11 mouse cellular contexts compared by ENCODE assay signal in the genomic region with DNA sequence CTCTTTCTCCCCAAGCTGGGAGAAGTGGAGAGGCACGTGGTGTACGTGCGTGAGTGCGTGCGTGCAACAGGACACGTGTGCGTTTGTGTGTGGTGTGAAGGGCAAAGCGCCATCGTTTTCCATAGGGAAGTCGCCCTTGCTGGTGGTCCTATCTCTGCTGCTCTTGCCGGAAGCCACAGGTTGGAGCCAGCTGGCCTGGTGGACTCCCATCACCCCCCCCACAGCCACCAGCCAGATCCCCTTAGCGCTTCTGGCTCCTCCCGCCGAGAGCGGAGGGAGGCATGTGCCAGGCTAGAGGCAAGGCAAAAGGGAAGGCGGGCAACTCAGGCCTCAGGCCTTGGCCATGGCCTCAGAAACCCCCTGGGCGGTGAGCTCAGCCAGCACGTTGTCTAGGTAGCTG. TPM values are rescaled to one million over a fixed set of nuclear protein-coding genes. Genes with fewer than 3 reads are reported as not detected.
A peak's percentile ranks its signal among the peaks of the same experiment; 100 is the strongest.
DNase-seq lines count a peak whose midpoint lies in the region; ATAC-seq and TF ChIP-seq lines count a peak whose summit lies in the region.
"Had no signal": no experiment of that assay in that cellular context is flagged by ENCODE, and none has a peak within 500 bp of the region (broad histone marks: within the 10 kb centered on the region; RNA-seq: fewer than 3 reads in every experiment).

No protein-coding gene starts in this region.

- no peak for TF ChIP-seq POLR2A in ES-Bruce4 (IDR thresholded peaks at IDR 0.05; ENCODE audit: insufficient read depth, low read length)

- H3K36me3 ChIP-seq in kidney, embryonic 16.5 days (ENCODE audit: insufficient read depth, low read length): no peaks in the 10 kb centered on the region
- no peaks in the 10 kb centered on the region for H3K36me3 ChIP-seq in ES-Bruce4 (ENCODE audit: control insufficient read depth, insufficient read depth, low read length, poor library complexity, severe bottlenecking)
- no peaks in the 10 kb centered on the region for H3K36me3 ChIP-seq in forebrain, embryonic 10.5 days (replicated peaks)
- H3K36me3 ChIP-seq: heart, embryonic 13.5 days had no signal

- H3K9ac ChIP-seq in kidney, embryonic 16.5 days (replicated peaks; ENCODE audit: low read length): 0 out of 2 replicates have a peak overlapping the region, but pooled peaks have one; percentile 43
- H3K9ac ChIP-seq in ES-Bruce4 (ENCODE audit: low read depth, poor library complexity, severe bottlenecking): peak overlapping the region; percentile 12
- H3K9ac ChIP-seq: liver, embryonic 14.5 days had no signal

- WGBS in kidney, embryonic 16.5 days: 90% methylated on average over 18 of the region's 18 CpGs
- 89% methylated on average over 18 of the region's 18 CpGs for WGBS in forebrain, embryonic 10.5 days

- TF ChIP-seq EP300 in ES-Bruce4 (IDR thresholded peaks at IDR 0.05; ENCODE audit: insufficient read depth, low read depth, low read length): no peak

- no peak for TF ChIP-seq CTCF in ES-Bruce4 (IDR thresholded peaks at IDR 0.05; ENCODE audit: low read depth, low read length)

- H3K27ac ChIP-seq in kidney, embryonic 16.5 days (ENCODE audit: low read length): no peak overlapping the region; the same call in 1 of the 2 replicates
- no peak overlapping the region for H3K27ac ChIP-seq in ES-Bruce4 (ENCODE audit: insufficient read depth, low read length)
- H3K27ac ChIP-seq in forebrain, embryonic 10.5 days: peak overlapping the region; percentile 88
- H3K27ac ChIP-seq: heart, embryonic 13.5 days; liver, embryonic 14.5 days had no signal

- H3K27me3 ChIP-seq in kidney, embryonic 16.5 days (ENCODE audit: insufficient read depth, low read length): peaks cover 17% of the 10 kb centered on the region
- no peaks in the 10 kb centered on the region for H3K27me3 ChIP-seq in ES-Bruce4 (ENCODE audit: control insufficient read depth, insufficient read depth, low read length, poor library complexity, severe bottlenecking)
- peaks cover 63% of the 10 kb centered on the region for H3K27me3 ChIP-seq in forebrain, embryonic 10.5 days (ENCODE audit: poor library complexity, severe bottlenecking)

- no peak overlapping the region for H3K4me3 ChIP-seq in kidney, embryonic 16.5 days (ENCODE audit: low read length)
- peak overlapping the region; percentile 52 for H3K4me3 ChIP-seq in ES-Bruce4 (ENCODE audit: low read depth, low read length)
- peak overlapping the region; percentile 55 for H3K4me3 ChIP-seq in forebrain, embryonic 10.5 days

- peak overlapping the region; percentile 70 for H3K4me2 ChIP-seq in kidney, embryonic 16.5 days (replicated peaks; ENCODE audit: low read depth, low read length)

- H3K9me3 ChIP-seq in kidney, embryonic 16.5 days (ENCODE audit: low read length): no peaks in the 10 kb centered on the region
- no peaks in the 10 kb centered on the region for H3K9me3 ChIP-seq in ES-Bruce4 (replicated peaks; ENCODE audit: control insufficient read depth, insufficient read depth, low read length, poor library complexity, severe bottlenecking)
- no peaks in the 10 kb centered on the region for H3K9me3 ChIP-seq in forebrain, embryonic 10.5 days
- H3K9me3 ChIP-seq: heart, embryonic 13.5 days had no signal

- ATAC-seq in kidney, embryonic 16.5 days (ENCODE audit: low FRiP score, low TSS enrichment): no peak
- ATAC-seq in activated CD4-positive, CD25-positive, alpha-beta regulatory T cell, adult 4 months: no peak

- no peak for DNase-seq in kidney, postnatal 4 days
- no peak for DNase-seq in forebrain, embryonic 10.5 days (ENCODE audit: extremely low spot score, low spot score)
- DNase-seq in layer of hippocampus, postnatal 36 days: peak; percentile 47 to 48
- DNase-seq in adrenal gland, postnatal 14 days: no peak
- no peak for DNase-seq in ovary, adult 18-20 months (ENCODE audit: low spot score)

- peaks cover 25% of the 10 kb centered on the region for H3K4me1 ChIP-seq in kidney, embryonic 16.5 days (ENCODE audit: insufficient read depth, low read length)
- H3K4me1 ChIP-seq in ES-Bruce4 (ENCODE audit: control insufficient read depth, insufficient read depth, low read length): no peaks in the 10 kb centered on the region
- H3K4me1 ChIP-seq in forebrain, embryonic 10.5 days: peaks cover 41% of the 10 kb centered on the region

RNA-seq across cellular contexts. Expression of a gene that starts 30.8 kb away (rescaled TPM):
- 5.4 and 7.9 TPM in 2 replicates for polyA plus RNA-seq in kidney, embryonic 16.5 days (2015; fragmentation: Nextera tagmentation; extraction: Ambion mirVana)
- polyA plus RNA-seq in ES-Bruce4 (2011; ENCODE audit: insufficient read depth, insufficient read length, low read depth, missing spikeins): 19.1 and 21.0 TPM in 2 replicates
- polyA plus RNA-seq in forebrain, embryonic 10.5 days (2016; fragmentation: Nextera tagmentation; extraction: Ambion mirVana): 1.3 and 2.0 TPM in 2 replicates
- 10 to 100 TPM; 70.7 TPM for total RNA-seq in layer of hippocampus, postnatal 36 days (2021)
- polyA plus RNA-seq in activated CD4-positive, CD25-positive, alpha-beta regulatory T cell, adult 4 months (2017; shearing (Covaris generic)): 10 to 100 TPM; 45.6 to 48.2 TPM
- total RNA-seq in adrenal gland, postnatal 14 days (2021): 7.3 and 8.0 TPM in 2 replicates

RNA-seq across cellular contexts. Expression of a gene that starts 32.3 kb away (rescaled TPM):
- polyA plus RNA-seq in kidney, embryonic 16.5 days (2015; fragmentation: Nextera tagmentation; extraction: Ambion mirVana): 0.66 and 0.70 TPM in 2 replicates
- 2.0 and 3.5 TPM in 2 replicates for polyA plus RNA-seq in ES-Bruce4 (2011; ENCODE audit: insufficient read depth, insufficient read length, low read depth, missing spikeins)
- 0.21 and 0.24 TPM in 2 replicates for polyA plus RNA-seq in forebrain, embryonic 10.5 days (2016; fragmentation: Nextera tagmentation; extraction: Ambion mirVana)
- total RNA-seq in layer of hippocampus, postnatal 36 days (2021): 10 to 100 TPM; 91.6 to 92.0 TPM
- polyA plus RNA-seq in activated CD4-positive, CD25-positive, alpha-beta regulatory T cell, adult 4 months (2017; shearing (Covaris generic)): 10 to 100 TPM in 1 of 2 experiments, 1 to 10 TPM in 1; 7.6 to 11.4 TPM
- 8.3 and 13.1 TPM in 2 replicates for total RNA-seq in adrenal gland, postnatal 14 days (2021)
- total RNA-seq: megakaryocyte-erythroid progenitor cell, adult 5-6 weeks had no signal

RNA-seq across cellular contexts. Expression of a gene that starts 46.9 kb away (rescaled TPM):
- not detected in 2 replicates for polyA plus RNA-seq in kidney, embryonic 16.5 days (2015; fragmentation: Nextera tagmentation; extraction: Ambion mirVana)
- not detected in 2 replicates for polyA plus RNA-seq in ES-Bruce4 (2011; ENCODE audit: insufficient read depth, insufficient read length, low read depth, missing spikeins)
- polyA plus RNA-seq in forebrain, embryonic 10.5 days (2016; fragmentation: Nextera tagmentation; extraction: Ambion mirVana): not detected in 2 replicates
- total RNA-seq in layer of hippocampus, postnatal 36 days (2021): under 1 TPM in 1 of 2 experiments, not detected in 1; 0.77 TPM
- not detected for polyA plus RNA-seq in activated CD4-positive, CD25-positive, alpha-beta regulatory T cell, adult 4 months (2017; shearing (Covaris generic))
- total RNA-seq in adrenal gland, postnatal 14 days (2021): 0.63 and 0.98 TPM in 2 replicates
- total RNA-seq: megakaryocyte-erythroid progenitor cell, adult 5-6 weeks had no signal
- polyA plus RNA-seq: heart, embryonic 13.5 days; liver, embryonic 14.5 days had no signal

Comparison
In these comparisons a context has a peak if more than half of its experiments do, and no peak if none do; other contexts are left out.
1. DNase-seq: peak in layer of hippocampus, postnatal 36 days (2 of 2); none in kidney, postnatal 4 days (0 of 2), forebrain, embryonic 10.5 days (single experiment), adrenal gland, postnatal 14 days (single experiment) and ovary, adult 18-20 months (single experiment).